Mouse (Mus musculus) ES-Bruce4 (cell line): ENCODE measurements around the gene G430095P16Rik. TPM values are rescaled to one million over a fixed set of nuclear protein-coding genes. Genes with fewer than 3 reads are reported as not detected.
A peak's percentile ranks its signal among the peaks of the same experiment; 100 is the strongest.

Source experiments
- H3K27ac ChIP-seq: 2 replicates; pipeline ENCODE4 v1.5.1; 2012; ENCODE audit warnings: low read length, inconsistent platforms; ENCODE audit not compliant: insufficient read depth
- H3K27me3 ChIP-seq: 2 replicates; pipeline ENCODE4 v1.6.1; 2012; ENCODE audit warnings: mild to moderate bottlenecking, low read length, inconsistent platforms; ENCODE audit not compliant: control insufficient read depth, poor library complexity, insufficient read depth, severe bottlenecking
- H3K36me3 ChIP-seq: 2 replicates; pipeline ENCODE4 v1.6.1; 2012; ENCODE audit warnings: inconsistent platforms, mild to moderate bottlenecking, low read length, moderate library complexity; ENCODE audit not compliant: control insufficient read depth, poor library complexity, insufficient read depth, severe bottlenecking
- H3K4me1 ChIP-seq: one replicate; pipeline ENCODE4 v1.8.1; 2011; ENCODE audit warnings: low read length; ENCODE audit not compliant: control insufficient read depth, insufficient read depth
- H3K4me3 ChIP-seq: 2 replicates; pipeline ENCODE4 v1.5.1; 2011; ENCODE audit warnings: low read depth, mild to moderate bottlenecking, low read length
- H3K9ac ChIP-seq: 2 replicates; pipeline ENCODE4 v1.6.1; 2012; ENCODE audit warnings: low read depth, mild to moderate bottlenecking, inconsistent platforms; ENCODE audit not compliant: poor library complexity, severe bottlenecking
- H3K9me3 ChIP-seq: replicated peaks from 2 replicates; pipeline ENCODE4 v1.6.1; 2012; ENCODE audit warnings: mild to moderate bottlenecking, low read length, inconsistent platforms; ENCODE audit not compliant: control insufficient read depth, poor library complexity, insufficient read depth, severe bottlenecking
- CTCF ChIP-seq: IDR thresholded peaks from one replicate; pipeline ENCODE4 v1.8.1; 2011; ENCODE audit warnings: low read depth, low read length
- EP300 ChIP-seq: IDR thresholded peaks from 2 replicates; pipeline ENCODE4 v1.6.1; 2011; ENCODE audit warnings: low read depth, low read length; ENCODE audit not compliant: insufficient read depth
- POLR2A ChIP-seq: IDR thresholded peaks from one replicate; pipeline ENCODE4 v1.8.1; 2011; ENCODE audit warnings: low read length; ENCODE audit not compliant: insufficient read depth
- polyA plus RNA-seq: library from polyadenylated mRNA; stranded (reverse); fragments of >200 nt; gene quantifications from 2 replicates; pipeline ENCODE4 v1.2.4, GENCODE M21; 2011; ENCODE audit warnings: low read depth; ENCODE audit not compliant: missing spikeins, insufficient read depth, insufficient read length

G430095P16Rik gene
- polyA plus RNA-seq, 1 experiment = not detected

GRCm38 (mm10) chr8:84735597-84735996, 12.8 kb downstream of the G430095P16Rik start:
- no peak overlapping the region for H3K4me3 ChIP-seq
- no peaks in the 10 kb centered on the region for H3K27me3 ChIP-seq
- H3K9me3 ChIP-seq = no peaks in the 10 kb centered on the region
- TF ChIP-seq CTCF (no peak), POLR2A (no peak), EP300 (no peak)
- H3K36me3 ChIP-seq = no peaks in the 10 kb centered on the region
- no peak overlapping the region for H3K9ac ChIP-seq
- no peaks in the 10 kb centered on the region for H3K4me1 ChIP-seq
- no peak overlapping the region for H3K27ac ChIP-seq

DNA sequence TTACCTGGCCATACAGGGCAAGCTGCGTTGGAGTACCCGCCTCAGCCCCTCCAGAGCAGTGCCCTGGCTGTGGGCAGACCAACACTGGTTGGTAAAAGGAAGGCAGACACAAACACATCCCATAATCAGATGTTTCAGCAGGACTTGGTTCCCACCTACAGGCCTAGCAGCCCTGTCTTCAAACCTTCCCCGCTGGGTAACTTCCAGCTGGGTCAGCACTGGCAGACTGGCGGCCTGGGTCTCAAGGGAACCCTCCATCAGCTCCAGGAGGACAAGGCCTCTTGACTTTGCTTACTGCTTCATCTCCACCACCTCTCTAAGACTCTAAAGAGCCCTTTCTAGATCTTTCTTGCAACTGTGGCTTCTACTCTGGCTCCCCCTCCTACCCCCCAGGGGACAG, 13.7 kb downstream of the G430095P16Rik start:
- no peak overlapping the region for H3K27ac ChIP-seq
- no peaks in the 10 kb centered on the region for H3K9me3 ChIP-seq
- H3K36me3 ChIP-seq = no peaks in the 10 kb centered on the region
- TF ChIP-seq CTCF (no peak), EP300 (no peak), POLR2A (no peak)
- no peaks in the 10 kb centered on the region for H3K27me3 ChIP-seq
- H3K4me1 ChIP-seq = no peaks in the 10 kb centered on the region
- no peak overlapping the region for H3K9ac ChIP-seq
- H3K4me3 ChIP-seq = no peak overlapping the region

DNA sequence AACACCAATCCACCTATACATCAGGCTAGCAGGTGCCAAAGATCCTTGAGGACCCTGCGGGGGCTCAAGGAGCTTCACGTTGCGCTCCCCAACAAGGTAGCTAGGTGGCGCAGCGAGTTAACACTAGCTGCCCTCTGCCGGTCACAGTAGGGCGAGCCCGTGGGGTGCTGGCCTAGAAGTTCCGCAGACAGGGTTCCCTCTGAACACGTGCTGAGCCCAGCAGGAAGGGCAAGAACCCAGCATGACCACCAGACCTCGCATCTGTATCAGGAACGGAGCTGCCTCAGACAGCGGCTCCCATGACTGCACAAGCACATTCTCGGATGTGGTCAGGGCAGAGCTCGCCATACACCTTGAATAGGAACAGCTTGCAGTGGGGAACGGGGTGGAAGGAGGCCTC, 14.8 kb downstream of the G430095P16Rik start:
- peak overlapping the region; percentile 1 for H3K9ac ChIP-seq
- TF ChIP-seq POLR2A (no peak), CTCF (peak; percentile 99), EP300 (0 out of 2 replicates have a peak, but pooled peaks have one; percentile 40)
- no peaks in the 10 kb centered on the region for H3K27me3 ChIP-seq
- no peaks in the 10 kb centered on the region for H3K9me3 ChIP-seq
- peak overlapping the region; percentile 10 for H3K4me3 ChIP-seq
- no peak overlapping the region for H3K27ac ChIP-seq
- no peaks in the 10 kb centered on the region for H3K4me1 ChIP-seq
- no peaks in the 10 kb centered on the region for H3K36me3 ChIP-seq

DNA sequence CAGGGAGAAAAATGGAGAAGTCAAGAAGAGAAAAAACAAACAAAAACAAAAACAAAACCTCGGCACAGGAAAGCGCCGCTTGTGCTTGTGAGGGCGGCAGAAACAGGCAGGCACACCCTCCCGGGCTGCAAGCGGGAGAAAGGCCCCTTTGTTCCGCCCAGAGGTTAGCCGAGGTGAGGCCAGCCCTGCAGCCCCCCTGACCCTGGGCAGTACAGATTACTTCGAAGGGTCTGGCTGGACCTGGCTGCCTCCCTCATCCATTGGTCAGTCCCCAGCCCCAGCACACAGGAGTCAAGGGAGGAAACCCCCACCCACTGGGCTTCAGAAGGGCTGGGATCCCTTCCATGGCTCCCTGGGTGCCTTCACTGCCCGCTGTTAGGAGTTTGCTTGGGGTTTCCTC, 15.5 kb downstream of the G430095P16Rik start:
- TF ChIP-seq POLR2A (no peak), CTCF (no peak), EP300 (no peak)
- H3K4me1 ChIP-seq = peaks cover under 1% of the 10 kb centered on the region
- H3K9ac ChIP-seq = peak overlapping the region; percentile 22; the same call in 1 of the 2 replicates
- H3K27me3 ChIP-seq = no peaks in the 10 kb centered on the region
- H3K9me3 ChIP-seq = no peaks in the 10 kb centered on the region
- no peaks in the 10 kb centered on the region for H3K36me3 ChIP-seq
- no peak overlapping the region for H3K27ac ChIP-seq
- H3K4me3 ChIP-seq = no peak overlapping the region

DNA sequence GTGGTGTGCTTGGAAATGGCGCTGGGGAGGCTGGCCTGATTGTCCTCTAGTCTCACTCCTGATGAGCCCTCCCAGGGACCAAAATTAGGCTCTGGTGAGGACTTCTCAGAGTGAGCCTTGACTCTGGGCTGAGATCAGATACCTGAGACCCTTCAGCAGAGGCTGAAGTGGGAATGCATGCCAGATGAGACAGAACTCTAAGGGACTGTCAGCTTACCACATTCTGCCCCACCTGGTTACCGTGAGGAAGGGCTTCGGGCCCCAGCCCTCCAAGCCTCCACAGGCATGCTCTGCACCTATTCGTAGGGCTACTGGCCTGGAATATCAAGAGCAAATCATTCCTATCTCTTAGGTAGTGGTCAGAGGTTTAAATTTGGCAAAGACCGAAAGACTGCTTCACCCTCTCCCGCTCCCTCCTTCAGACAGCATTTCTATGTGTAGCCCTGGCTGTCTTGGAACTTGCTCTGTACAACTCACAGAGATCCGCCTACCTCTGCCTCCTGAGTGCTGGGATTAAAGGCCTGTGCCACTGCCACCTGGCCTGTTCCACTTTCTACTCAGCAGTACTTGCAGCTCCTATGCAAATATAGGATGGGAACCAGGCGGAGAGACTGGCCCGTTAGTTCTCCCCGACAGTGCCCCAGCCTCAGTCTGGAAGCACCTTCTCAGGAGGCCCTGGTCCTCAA, 16.1 kb downstream of the G430095P16Rik start:
- Histone ChIP-seq H3K9me3 (no peaks in the 10 kb centered on the region), H3K27ac (no peak overlapping the region), H3K9ac (0 out of 2 replicates have a peak overlapping the region, but pooled peaks have one; percentile 22), H3K27me3 (no peaks in the 10 kb centered on the region), H3K36me3 (no peaks in the 10 kb centered on the region), H3K4me1 (peaks cover 6% of the 10 kb centered on the region), H3K4me3 (no peak overlapping the region)
- TF ChIP-seq POLR2A = no peak
- TF ChIP-seq EP300 = no peak
- no peak for TF ChIP-seq CTCF

DNA sequence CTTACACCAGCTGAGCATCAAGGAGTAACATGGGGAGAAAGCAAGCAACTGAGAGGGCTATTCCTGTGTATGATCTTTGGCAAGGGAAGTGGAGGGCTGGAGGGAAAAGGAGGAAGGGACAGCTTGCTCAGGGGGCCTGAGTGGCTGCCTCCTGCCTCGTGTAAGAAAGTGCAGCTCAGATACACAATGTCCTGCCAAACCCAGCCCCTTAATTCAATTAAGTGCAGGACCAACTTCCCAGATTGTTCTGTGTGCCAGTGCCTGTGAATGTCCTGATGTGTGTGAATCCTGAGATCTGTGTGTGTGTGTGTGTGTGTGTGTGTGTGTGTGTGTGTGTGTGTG, 16.6 kb downstream of the G430095P16Rik start:
- Histone ChIP-seq H3K27me3 (no peaks in the 10 kb centered on the region), H3K36me3 (no peaks in the 10 kb centered on the region), H3K4me3 (no peak overlapping the region), H3K27ac (no peak overlapping the region), H3K4me1 (peaks cover 6% of the 10 kb centered on the region), H3K9me3 (no peaks in the 10 kb centered on the region), H3K9ac (no peak overlapping the region)
- TF ChIP-seq POLR2A = no peak
- TF ChIP-seq CTCF = no peak
- TF ChIP-seq EP300 = no peak
